Mouse (Mus musculus): ENCODE data around the gene 1700025C18Rik.
A peak's percentile ranks its signal among the peaks of the same experiment; 100 is the strongest.

Gene 1700025C18Rik

GRCm38 (mm10) chr2:165078045-165078444, 12.5 kb downstream of the 1700025C18Rik start:
- DNase-seq (ENCODE audit: low spot score) = no peak

- no peak for DNase-seq (ENCODE audit: low spot score)
Observed at GRCm38 (mm10) chr2:165077055-165077454, 13.5 kb downstream of the 1700025C18Rik start.

- DNase-seq (ENCODE audit: low spot score) = peak; percentile 70
Observed at GRCm38 (mm10) chr2:165074937-165075336, 15.6 kb downstream of the 1700025C18Rik start.

GRCm38 (mm10) chr2:165074081-165074884, 16.3 kb downstream of the 1700025C18Rik start:
- no peak for DNase-seq (ENCODE audit: low spot score)

GRCm38 (mm10) chr2:165073381-165073781, 17.2 kb downstream of the 1700025C18Rik start:
- DNase-seq (ENCODE audit: low spot score) = no peak

- DNase-seq (ENCODE audit: low spot score) = peak; percentile 42
Observed at GRCm38 (mm10) chr2:165070096-165070816, 20.3 kb downstream of the 1700025C18Rik start.

- DNase-seq (ENCODE audit: low spot score) = no peak
Observed at GRCm38 (mm10) chr2:165068806-165069205, 21.7 kb downstream of the 1700025C18Rik start.

GRCm38 (mm10) chr2:165064489-165064888, 26.1 kb downstream of the 1700025C18Rik start:
- DNase-seq (ENCODE audit: low spot score) = no peak

- DNase-seq (ENCODE audit: low spot score) = no peak
Observed at GRCm38 (mm10) chr2:165061638-165062433, 28.7 kb downstream of the 1700025C18Rik start.

- no peak for DNase-seq (ENCODE audit: low spot score)
Observed at GRCm38 (mm10) chr2:165059961-165060360, 30.6 kb downstream of the 1700025C18Rik start.

- DNase-seq (ENCODE audit: low spot score) = no peak
Observed at GRCm38 (mm10) chr2:165056377-165057085, 34.0 kb downstream of the 1700025C18Rik start.

- no peak for DNase-seq (ENCODE audit: low spot score)
Observed at GRCm38 (mm10) chr2:165055905-165056304, 34.6 kb downstream of the 1700025C18Rik start.

- peak; percentile 55 for DNase-seq (ENCODE audit: low spot score)
Observed at GRCm38 (mm10) chr2:165054888-165055852, 35.4 kb downstream of the 1700025C18Rik start, which contains the start of gene Cd40. Gene Cd40 (plus strand): TSS chr2:165055627.

GRCm38 (mm10) chr2:165051566-165051965, 39.0 kb downstream of the 1700025C18Rik start:
- DNase-seq (ENCODE audit: low spot score) = no peak

- no peak for DNase-seq (ENCODE audit: low spot score)
Observed at GRCm38 (mm10) chr2:165050826-165051548, 39.6 kb downstream of the 1700025C18Rik start.

GRCm38 (mm10) chr2:165049044-165049443, 41.5 kb downstream of the 1700025C18Rik start:
- DNase-seq (ENCODE audit: low spot score) = no peak

- no peak for DNase-seq (ENCODE audit: low spot score)
Observed at GRCm38 (mm10) chr2:165043729-165044128, 46.8 kb downstream of the 1700025C18Rik start.

GRCm38 (mm10) chr2:165043090-165043636, 47.4 kb downstream of the 1700025C18Rik start:
- DNase-seq (ENCODE audit: low spot score) = no peak

- no peak for DNase-seq (ENCODE audit: low spot score)
Observed at GRCm38 (mm10) chr2:165042126-165042525, 48.4 kb downstream of the 1700025C18Rik start.

Measured in ovary, postnatal 36 days (tissue).